Mouse (Mus musculus) testis, adult 2 months (tissue): ENCODE data around the gene Fam208b.
"Not testable (repeated sequence)": the region's sequence is repeated elsewhere in the genome, so short reads cannot be mapped to it uniquely, and the experiment has no call there.

Experiments
- CTCF ChIP-seq: fragments of 200-500 bp; IDR thresholded peaks from 2 replicates; pipeline ENCODE4 v1.5.1; 2012; ENCODE audit warnings: low read depth, mild to moderate bottlenecking, inconsistent platforms, low read length, moderate library complexity; ENCODE audit not compliant: control insufficient read depth, insufficient read depth, insufficient replicate concordance
- POLR2A ChIP-seq: fragments of 200-500 bp; IDR thresholded peaks from 2 replicates; pipeline ENCODE4 v1.6.1; 2012; ENCODE audit warnings: low read depth, mild to moderate bottlenecking, inconsistent platforms, low read length, moderate library complexity; ENCODE audit not compliant: control insufficient read depth

- not testable (repeated sequence) for TF ChIP-seq CTCF, POLR2A
These were observed 91.6 kb downstream of the Fam208b start for GRCm38 (mm10) chr13:3519357-3519756.
